Mouse (Mus musculus) kidney, embryonic 16.5 days (tissue): ENCODE measurements around the gene Tppp. TPM values are rescaled to one million over a fixed set of nuclear protein-coding genes. Genes with fewer than 3 reads are reported as not detected.
"Not testable (repeated sequence)": the region's sequence is repeated elsewhere in the genome, so short reads cannot be mapped to it uniquely, and the experiment has no call there.

ENCODE experiments used
- ATAC-seq: fragments of 200-750 bp; cut with Nextera tagmentation; 2 replicates; pipeline ENCODE4 v1.8.0; 2017; ENCODE audit warnings: moderate TSS enrichment; ENCODE audit not compliant: low FRiP score, low TSS enrichment
- H3K27ac ChIP-seq: fragments of 300-500 bp; sonication (generic); 2 replicates; pipeline ENCODE4 v1.5.1; 2014; ENCODE audit warnings: low read length
- H3K27me3 ChIP-seq: fragments of 300-500 bp; sonication (generic); 2 replicates; pipeline ENCODE4 v1.6.1; 2014; ENCODE audit warnings: low read length, control low read depth, mixed read lengths; ENCODE audit not compliant: insufficient read depth
- H3K36me3 ChIP-seq: fragments of 300-500 bp; sonication (generic); 2 replicates; pipeline ENCODE4 v1.6.1; 2014; ENCODE audit warnings: low read length, control low read depth, mixed read lengths; ENCODE audit not compliant: insufficient read depth
- H3K4me1 ChIP-seq: fragments of 300-500 bp; sonication (generic); 2 replicates; pipeline ENCODE4 v1.6.1; 2014; ENCODE audit warnings: low read length, control low read depth, mixed read lengths; ENCODE audit not compliant: insufficient read depth
- H3K4me2 ChIP-seq: fragments of 300-500 bp; sonication (generic); replicated peaks from 2 replicates; pipeline ENCODE4 v1.6.1; 2014; ENCODE audit warnings: low read depth, low read length
- H3K4me3 ChIP-seq: fragments of 300-500 bp; sonication (generic); 2 replicates; pipeline ENCODE4 v1.5.1; 2014; ENCODE audit warnings: mild to moderate bottlenecking, low read length
- H3K9ac ChIP-seq: fragments of 300-500 bp; sonication (generic); replicated peaks from 2 replicates; pipeline ENCODE4 v1.6.1; 2014; ENCODE audit warnings: low read length
- H3K9me3 ChIP-seq: fragments of 300-500 bp; sonication (generic); 2 replicates; pipeline ENCODE4 v1.6.1; 2016; ENCODE audit warnings: low read length, control low read depth
- WGBS: fragments of 180-500 bp; shearing (Covaris S2); extraction: QIAGEN DNeasy Blood & Tissue Kit; methylation state at CpG from one replicate; pipeline ENCODE4 v1.1.7; 2014; 5-methylcytosine and 5-hydroxymethylcytosine counted together
- polyA plus RNA-seq: library from polyadenylated mRNA; unstranded; fragments of >200 nt; fragmentation: Nextera tagmentation; extraction: Ambion mirVana; gene quantifications from 2 replicates; pipeline ENCODE4 v1.2.1, GENCODE M21; 2015

The Tppp gene
- polyA plus RNA-seq, 1 experiment from 2014 or later = 0.71 TPM

GRCm38 (mm10) chr13:74039926-74040325 lies 30.7 kb downstream of the Tppp start:
- WGBS = 89% methylated on average over 3 of the region's 3 CpGs

GRCm38 (mm10) chr13:74056194-74056593 lies 47.0 kb downstream of the Tppp start:
- Histone ChIP-seq H3K36me3 (peaks cover 19% of the 10 kb centered on the region), H3K4me1 (peaks cover 4% of the 10 kb centered on the region; the same call in 1 of the 2 replicates), H3K4me3 (no peak overlapping the region), H3K27me3 (no peaks in the 10 kb centered on the region), H3K9me3 (no peaks in the 10 kb centered on the region), H3K4me2 (no peak overlapping the region), H3K27ac (no peak overlapping the region), H3K9ac (no peak overlapping the region)
- 92% methylated on average over 1 of the region's 1 CpGs for WGBS
- ATAC-seq = no peak

More at GRCm38 (mm10) chr13:74039926-74040325, 30.7 kb downstream of the Tppp start:
- Histone ChIP-seq H3K36me3 (peaks cover 35% of the 10 kb centered on the region), H3K4me1 (no peaks in the 10 kb centered on the region), H3K9me3 (no peaks in the 10 kb centered on the region), H3K27ac (no peak overlapping the region), H3K4me3 (no peak overlapping the region), H3K27me3 (no peaks in the 10 kb centered on the region), H3K9ac (no peak overlapping the region), H3K4me2 (no peak overlapping the region)
- no peak for ATAC-seq

GRCm38 (mm10) chr13:74058081-74058480 lies 48.9 kb downstream of the Tppp start:
- Histone ChIP-seq H3K27me3 (no peaks in the 10 kb centered on the region), H3K9ac (no peak overlapping the region), H3K36me3 (peaks cover 16% of the 10 kb centered on the region), H3K27ac (no peak overlapping the region), H3K4me3 (no peak overlapping the region), H3K9me3 (no peaks in the 10 kb centered on the region), H3K4me2 (no peak overlapping the region), H3K4me1 (peaks cover 10% of the 10 kb centered on the region; the same call in 1 of the 2 replicates)
- ATAC-seq = no peak
- WGBS = 92% methylated on average over 9 of the region's 9 CpGs

- Histone ChIP-seq H3K9ac (peak within 1 kb of the TSS; percentile 94), H3K27ac (peak within 1 kb of the TSS; percentile 95), H3K4me1 (peaks cover 10% of the 10 kb centered on the region; the same call in 1 of the 2 replicates), H3K4me2 (peak within 1 kb of the TSS; percentile 65), H3K36me3 (peaks cover 11% of the 10 kb centered on the region), H3K4me3 (peak within 1 kb of the TSS; percentile 95), H3K27me3 (no peaks in the 10 kb centered on the region), H3K9me3 (no peaks in the 10 kb centered on the region)
- ATAC-seq = peak; percentile 99; the same call in 1 of the 2 replicates
- whole genome bisulfite sequencing = 3% methylated on average over 47 of the region's 48 CpGs
Measured at GRCm38 (mm10) chr13:74061613-74062377, 52.6 kb downstream of the Tppp start, which contains the start of gene Cep72. Gene Cep72, minus strand, starts transcription at chr13:74062299.

- H3K27me3 ChIP-seq = no peaks in the 10 kb centered on the region
- H3K4me3 ChIP-seq = peak overlapping the region; percentile 95
- ATAC-seq = no peak; the same call in 1 of the 2 replicates
- peaks cover 10% of the 10 kb centered on the region; the same call in 1 of the 2 replicates for H3K4me1 ChIP-seq
- H3K36me3 ChIP-seq = peaks cover 11% of the 10 kb centered on the region
- peak overlapping the region; percentile 65 for H3K4me2 ChIP-seq
- WGBS = 26% methylated on average over 11 of the region's 11 CpGs
- no peak overlapping the region; the same call in 1 of the 2 replicates for H3K27ac ChIP-seq
- H3K9me3 ChIP-seq = no peaks in the 10 kb centered on the region
- H3K9ac ChIP-seq = peak overlapping the region; percentile 94
Measured at GRCm38 (mm10) chr13:74062378-74063128, 53.3 kb downstream of the Tppp start.

- H3K9ac ChIP-seq = no peak overlapping the region
Measured at GRCm38 (mm10) chr13:74063340-74064050, 54.3 kb downstream of the Tppp start.

GRCm38 (mm10) chr13:74066576-74066975 lies 57.4 kb downstream of the Tppp start:
- peaks cover 3% of the 10 kb centered on the region; the same call in 1 of the 2 replicates for H3K4me1 ChIP-seq
- H3K36me3 ChIP-seq = no peaks in the 10 kb centered on the region
- WGBS = 90% methylated on average over 1 of the region's 1 CpGs
- no peak overlapping the region for H3K27ac ChIP-seq
- H3K9ac ChIP-seq = no peak overlapping the region
- no peak for ATAC-seq
- H3K27me3 ChIP-seq = no peaks in the 10 kb centered on the region
- no peak overlapping the region for H3K4me2 ChIP-seq
- H3K4me3 ChIP-seq = no peak overlapping the region
- no peaks in the 10 kb centered on the region for H3K9me3 ChIP-seq

More at GRCm38 (mm10) chr13:74063340-74064050, 54.3 kb downstream of the Tppp start:
- no peak overlapping the region for H3K4me3 ChIP-seq
- no peak overlapping the region for H3K4me2 ChIP-seq
- H3K9me3 ChIP-seq = no peaks in the 10 kb centered on the region
- ATAC-seq = no peak
- 0 out of 2 replicates have a peak, but pooled peaks cover 5% of the 10 kb centered on the region for H3K36me3 ChIP-seq
- no peaks in the 10 kb centered on the region for H3K27me3 ChIP-seq
- H3K27ac ChIP-seq = no peak overlapping the region
- H3K4me1 ChIP-seq = peaks cover 10% of the 10 kb centered on the region; the same call in 1 of the 2 replicates
- WGBS = 88% methylated on average over 1 of the region's 1 CpGs

- not testable (repeated sequence) for H3K36me3 ChIP-seq, H3K27ac ChIP-seq
Measured at GRCm38 (mm10) chr13:74071244-74071643, 62.0 kb downstream of the Tppp start.

GRCm38 (mm10) chr13:74071714-74072113 lies 62.5 kb downstream of the Tppp start:
- no peak for ATAC-seq
- Histone ChIP-seq H3K27me3 (peaks cover 5% of the 10 kb centered on the region; the same call in 1 of the 2 replicates), H3K27ac (no peak overlapping the region), H3K4me3 (no peak overlapping the region), H3K4me2 (no peak overlapping the region), H3K9me3 (no peaks in the 10 kb centered on the region), H3K9ac (no peak overlapping the region), H3K4me1 (no peaks in the 10 kb centered on the region), H3K36me3 (no peaks in the 10 kb centered on the region)
- 66% methylated on average over 3 of the region's 3 CpGs for WGBS

More at GRCm38 (mm10) chr13:74071244-74071643, 62.0 kb downstream of the Tppp start:
- H3K27me3 ChIP-seq, H3K9ac ChIP-seq, H3K4me1 ChIP-seq, H3K4me2 ChIP-seq, H3K9me3 ChIP-seq, ATAC-seq, H3K4me3 ChIP-seq: not testable (repeated sequence)
- 81% methylated on average over 1 of the region's 1 CpGs for WGBS
